Comparison of ENCODE assay signal across 9 mouse cellular contexts in genomic region chr6:90757427-90757883, GRCm38 (mm10).
A peak's percentile ranks its signal among the peaks of the same experiment; 100 is the strongest.
DNase-seq lines count a peak whose midpoint lies in the region; ATAC-seq and TF ChIP-seq lines count a peak whose summit lies in the region.
"Had no signal": no experiment of that assay in that cellular context is flagged by ENCODE, and none has a peak within 500 bp of the region (broad histone marks: within the 10 kb centered on the region; RNA-seq: fewer than 3 reads in every experiment).

No protein-coding gene starts in this region.

- no peak for ATAC-seq in heart, embryonic 12.5 days (ENCODE audit: insufficient number of reproducible peaks, low FRiP score)
- peak; percentile 54; the same call in 1 of the 2 replicates for ATAC-seq in liver, embryonic 11.5 days (replicated peaks; ENCODE audit: low FRiP score)

- 65% methylated on average over 12 of the region's 12 CpGs for WGBS in heart, embryonic 12.5 days
- WGBS in liver, embryonic 11.5 days, result 56% methylated on average over 12 of the region's 12 CpGs
- 28% methylated on average over 12 of the region's 12 CpGs for WGBS in spleen, adult 2 months

- peak; percentile 98 for DNase-seq in heart, adult 11 months
- DNase-seq in gastrocnemius, postnatal 25 days, result peak; percentile 49
- no peak for DNase-seq in liver, embryonic 11.5 days (ENCODE audit: low spot score)
- DNase-seq in spleen, adult 2 months (ENCODE audit: low read depth in 1 of 2, low spot score in 2 of 2), result peak; percentile 63 to 87
- DNase-seq in urinary bladder, postnatal 4 days (ENCODE audit: low spot score in 2 of 2), result no peak
- no peak for DNase-seq in testis, postnatal 14 days (ENCODE audit: low spot score)
- no peak for DNase-seq in left cerebral cortex, postnatal 14 days (ENCODE audit: low spot score in 2 of 2)

- no peak overlapping the region for H3K9ac ChIP-seq in heart, embryonic 12.5 days
- H3K9ac ChIP-seq in liver, embryonic 11.5 days (ENCODE audit: low read depth, low read length), result no peak overlapping the region
- H3K9ac ChIP-seq: neural tube, embryonic 13.5 days had no signal

- TF ChIP-seq CTCF in spleen, adult 2 months (IDR thresholded peaks at IDR 0.05; ENCODE audit: extremely low read depth, insufficient read depth, insufficient read length, insufficient replicate concordance), result no peak

- no peak overlapping the region for H3K4me2 ChIP-seq in heart, embryonic 12.5 days
- no peak overlapping the region; the same call in 1 of the 2 replicates for H3K4me2 ChIP-seq in liver, embryonic 11.5 days
- H3K4me2 ChIP-seq: neural tube, embryonic 13.5 days had no signal

- no peaks in the 10 kb centered on the region for H3K9me3 ChIP-seq in heart, embryonic 12.5 days (replicated peaks)
- H3K9me3 ChIP-seq in liver, embryonic 11.5 days (ENCODE audit: control insufficient read depth, low read length), result no peaks in the 10 kb centered on the region
- H3K9me3 ChIP-seq: neural tube, embryonic 13.5 days had no signal

- H3K4me3 ChIP-seq in heart, embryonic 12.5 days, result no peak overlapping the region
- H3K4me3 ChIP-seq in liver, embryonic 11.5 days (ENCODE audit: low read depth, low read length), result no peak overlapping the region
- peak overlapping the region; percentile 41; the same call in 1 of the 2 replicates for H3K4me3 ChIP-seq in spleen, adult 2 months (ENCODE audit: extremely low read depth, insufficient read depth, insufficient read length)
- H3K4me3 ChIP-seq: neural tube, embryonic 13.5 days had no signal

- no peaks in the 10 kb centered on the region for H3K27me3 ChIP-seq in heart, embryonic 12.5 days (replicated peaks)
- H3K27me3 ChIP-seq in liver, embryonic 11.5 days (replicated peaks; ENCODE audit: control insufficient read depth, insufficient read depth, low read length), result no peaks in the 10 kb centered on the region
- no peaks in the 10 kb centered on the region for H3K27me3 ChIP-seq in spleen, adult 2 months (ENCODE audit: control insufficient read depth, insufficient read depth, low read length)
- H3K27me3 ChIP-seq: neural tube, embryonic 13.5 days had no signal

- TF ChIP-seq POLR2A in spleen, adult 2 months (IDR thresholded peaks at IDR 0.05; ENCODE audit: low read depth, low read length), result no peak; the same call in 1 of the 2 replicates

- intact Hi-C loops in left cerebral cortex, postnatal 14 days (cut with DNase I), result no loop called here

- no peaks in the 10 kb centered on the region for H3K36me3 ChIP-seq in heart, embryonic 12.5 days
- no peaks in the 10 kb centered on the region for H3K36me3 ChIP-seq in liver, embryonic 11.5 days (ENCODE audit: control insufficient read depth, insufficient read depth, low read length)
- H3K36me3 ChIP-seq in spleen, adult 2 months (ENCODE audit: control insufficient read depth, insufficient read depth, low read length), result no peaks in the 10 kb centered on the region
- H3K36me3 ChIP-seq: neural tube, embryonic 13.5 days had no signal

- H3K4me1 ChIP-seq in heart, embryonic 12.5 days (replicated peaks), result peaks cover 68% of the 10 kb centered on the region
- 0 out of 2 replicates have a peak, but pooled peaks cover 2% of the 10 kb centered on the region for H3K4me1 ChIP-seq in liver, embryonic 11.5 days (replicated peaks; ENCODE audit: control insufficient read depth, insufficient read depth, low read length)
- H3K4me1 ChIP-seq in spleen, adult 2 months (ENCODE audit: control insufficient read depth, insufficient read depth, insufficient read length), result peaks cover 48% of the 10 kb centered on the region; the same call in 1 of the 2 replicates

- H3K27ac ChIP-seq in heart, embryonic 12.5 days (ENCODE audit: poor library complexity, severe bottlenecking), result no peak overlapping the region
- H3K27ac ChIP-seq in liver, embryonic 11.5 days (ENCODE audit: low read depth, low read length), result no peak overlapping the region
- peak overlapping the region; percentile 94 for H3K27ac ChIP-seq in spleen, adult 2 months (ENCODE audit: insufficient read depth, low read length)
- H3K27ac ChIP-seq: neural tube, embryonic 13.5 days had no signal

Comparison
In these comparisons a context has a peak if more than half of its experiments do, and no peak if none do; other contexts are left out.
1. DNase-seq: peak in heart, adult 11 months (single experiment), gastrocnemius, postnatal 25 days (single experiment) and spleen, adult 2 months (2 of 2); none in liver, embryonic 11.5 days (single experiment), urinary bladder, postnatal 4 days (0 of 2), testis, postnatal 14 days (single experiment) and left cerebral cortex, postnatal 14 days (0 of 2).